Mouse (Mus musculus): ENCODE results near the gene Kank4. TPM values are rescaled to one million over a fixed set of nuclear protein-coding genes. Genes with fewer than 3 reads are reported as not detected.

The Kank4 gene
- polyA plus RNA-seq, 1 experiment from 2014 or later: 0.12 TPM

DNA sequence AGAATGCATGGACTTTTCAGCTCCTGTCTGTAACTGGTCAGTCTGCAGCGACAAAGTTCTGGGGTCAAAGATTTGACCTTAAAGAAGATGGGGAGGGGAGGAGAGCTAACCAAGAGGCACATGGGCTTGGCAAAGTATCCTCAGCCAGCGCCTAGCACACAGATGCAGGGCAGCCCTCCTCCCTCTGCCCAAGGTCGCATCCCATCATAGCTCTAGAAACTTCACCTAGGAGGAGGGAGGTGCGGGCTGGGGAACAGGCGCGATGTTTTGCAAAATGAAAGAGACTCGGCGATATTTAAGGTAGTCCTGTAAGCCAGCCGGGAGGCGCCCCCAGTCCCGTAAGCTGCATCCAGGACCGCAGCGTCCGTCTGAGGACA is 542 bp downstream of the Kank4 start:
- Histone ChIP-seq H3K4me2 (ENCODE audit: low read depth, low read length) (peak overlapping the region; percentile 64), H3K27ac (ENCODE audit: low read length) (no peak overlapping the region), H3K9me3 (replicated peaks; ENCODE audit: control insufficient read depth, low read length) (no peaks in the 10 kb centered on the region), H3K4me3 (ENCODE audit: low read depth, low read length) (peak overlapping the region; percentile 54), H3K27me3 (ENCODE audit: control insufficient read depth, insufficient read depth, low read depth, low read length) (peaks cover 29% of the 10 kb centered on the region), H3K4me1 (ENCODE audit: control insufficient read depth, low read depth, low read length) (no peaks in the 10 kb centered on the region), H3K9ac (ENCODE audit: low read depth, low read length) (no peak overlapping the region), H3K36me3 (ENCODE audit: control insufficient read depth, insufficient read depth) (no peaks in the 10 kb centered on the region)
- 6% methylated on average over 14 of the region's 14 CpGs for WGBS (ENCODE audit: insufficient replicate concordance)
- no peak for ATAC-seq (ENCODE audit: low read depth)

DNA sequence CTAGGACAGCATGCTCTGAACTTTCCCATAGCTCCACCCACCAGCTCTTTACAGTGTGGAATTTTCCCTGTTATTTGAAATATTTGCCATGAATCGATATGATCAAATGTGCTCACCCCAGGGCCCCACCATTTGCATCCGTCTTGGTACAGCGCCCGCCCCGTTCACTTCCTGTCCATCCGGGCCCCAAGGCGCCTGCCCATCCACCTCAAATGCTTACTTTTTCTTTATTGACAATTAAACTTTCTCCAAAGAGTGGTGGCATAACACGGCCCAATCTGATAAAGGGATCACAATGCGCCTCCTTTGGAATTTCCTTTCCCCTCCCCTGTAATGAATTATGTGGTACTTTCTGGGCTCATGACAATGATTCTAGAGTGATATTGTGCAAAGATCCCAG is 11.0 kb downstream of the Kank4 start:
- no peak for ATAC-seq (ENCODE audit: low read depth)
- H3K4me3 ChIP-seq (ENCODE audit: low read depth, low read length): no peak overlapping the region

DNA sequence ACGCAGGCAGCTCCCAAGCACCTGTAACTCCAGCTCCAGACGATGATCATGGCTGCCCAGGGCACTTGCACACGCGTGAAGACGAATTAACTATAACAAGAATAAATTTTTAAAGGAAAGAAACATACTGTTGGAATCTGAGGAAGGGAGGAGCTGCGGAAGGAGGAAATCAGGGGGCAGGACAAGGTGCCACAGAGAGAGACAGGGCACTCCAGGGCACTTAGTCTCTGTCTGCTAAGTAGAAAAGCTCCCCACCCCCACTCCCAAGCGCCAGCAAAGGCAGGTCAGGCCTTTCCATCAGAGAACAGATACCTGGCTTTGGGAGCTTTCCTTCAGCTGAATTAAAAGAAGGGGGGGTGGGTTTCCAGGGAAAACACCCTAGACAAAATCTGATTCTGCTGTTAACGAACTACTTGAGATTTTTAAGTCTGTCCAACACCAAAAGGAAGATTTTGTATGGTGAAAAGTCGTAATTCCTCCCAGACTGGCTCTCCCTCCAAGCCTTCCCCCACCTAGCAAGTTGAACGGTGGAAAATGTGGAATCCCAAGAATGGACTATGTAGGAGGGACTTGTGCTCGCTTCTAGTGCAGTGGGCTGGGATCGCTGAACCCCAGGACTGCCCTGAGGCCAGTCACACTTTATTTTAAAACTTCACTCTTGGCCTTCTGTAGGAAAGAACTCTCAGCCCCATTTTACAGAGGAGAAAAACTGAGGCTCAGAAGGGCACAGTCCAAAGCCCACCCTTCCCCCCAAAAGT is 11.9 kb downstream of the Kank4 start:
- no peaks in the 10 kb centered on the region for H3K4me1 ChIP-seq (ENCODE audit: control insufficient read depth, low read depth, low read length)
- 53% methylated on average over 12 of the region's 12 CpGs for WGBS (ENCODE audit: insufficient replicate concordance)
- no peak for ATAC-seq (ENCODE audit: low read depth)

More for the DNA sequence above, 11.0 kb downstream of the Kank4 start:
- Histone ChIP-seq H3K27me3 (ENCODE audit: control insufficient read depth, insufficient read depth, low read depth, low read length) (no peaks in the 10 kb centered on the region), H3K4me2 (ENCODE audit: low read depth, low read length) (no peak overlapping the region), H3K4me1 (ENCODE audit: control insufficient read depth, low read depth, low read length) (no peaks in the 10 kb centered on the region), H3K36me3 (ENCODE audit: control insufficient read depth, insufficient read depth) (no peaks in the 10 kb centered on the region), H3K9me3 (replicated peaks; ENCODE audit: control insufficient read depth, low read length) (no peaks in the 10 kb centered on the region), H3K9ac (ENCODE audit: low read depth, low read length) (no peak overlapping the region), H3K27ac (ENCODE audit: low read length) (no peak overlapping the region)
- WGBS (ENCODE audit: insufficient replicate concordance): 53% methylated on average over 9 of the region's 9 CpGs

DNA sequence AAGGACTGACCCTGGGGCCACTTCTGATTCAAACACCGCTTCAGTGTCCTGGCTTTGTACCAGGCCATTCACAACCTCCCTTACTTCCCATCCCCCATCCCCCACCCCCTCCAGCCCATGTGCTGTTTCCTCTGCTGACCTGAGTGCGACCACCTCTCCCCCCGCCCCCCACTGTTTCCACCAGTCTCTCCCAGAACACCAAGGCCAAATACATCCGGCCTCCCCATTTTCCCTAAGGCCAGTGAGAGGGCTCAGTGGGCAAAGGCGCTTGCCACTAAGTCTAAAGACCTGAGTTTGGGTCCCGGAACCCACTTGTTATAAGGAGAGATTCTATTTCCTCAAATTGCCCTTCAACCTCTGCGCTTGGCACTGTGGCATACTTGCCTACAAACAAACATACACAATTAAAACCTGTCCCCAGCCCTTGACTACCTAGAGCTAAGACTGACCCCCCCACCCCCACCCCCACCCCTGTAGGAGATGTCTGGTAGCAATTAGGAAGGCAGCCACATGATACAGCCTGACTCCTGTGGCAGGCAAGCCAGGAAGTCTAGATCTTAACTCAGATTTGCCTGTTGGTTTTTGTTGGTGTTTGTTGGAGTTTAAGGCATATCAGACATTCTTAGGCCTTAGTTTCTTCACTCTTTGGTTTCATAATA is 12.7 kb downstream of the Kank4 start:
- 54% methylated on average over 7 of the region's 7 CpGs for WGBS (ENCODE audit: insufficient replicate concordance)
- Histone ChIP-seq H3K9ac (ENCODE audit: low read depth, low read length) (no peak overlapping the region), H3K4me3 (ENCODE audit: low read depth, low read length) (no peak overlapping the region), H3K27ac (ENCODE audit: low read length) (no peak overlapping the region), H3K36me3 (ENCODE audit: control insufficient read depth, insufficient read depth) (no peaks in the 10 kb centered on the region), H3K4me2 (ENCODE audit: low read depth, low read length) (no peak overlapping the region), H3K9me3 (replicated peaks; ENCODE audit: control insufficient read depth, low read length) (no peaks in the 10 kb centered on the region), H3K4me1 (ENCODE audit: control insufficient read depth, low read depth, low read length) (no peaks in the 10 kb centered on the region), H3K27me3 (ENCODE audit: control insufficient read depth, insufficient read depth, low read depth, low read length) (no peaks in the 10 kb centered on the region)
- ATAC-seq (ENCODE audit: low read depth): no peak

More for the DNA sequence above, 11.9 kb downstream of the Kank4 start:
- Histone ChIP-seq H3K27me3 (ENCODE audit: control insufficient read depth, insufficient read depth, low read depth, low read length) (no peaks in the 10 kb centered on the region), H3K4me3 (ENCODE audit: low read depth, low read length) (no peak overlapping the region), H3K27ac (ENCODE audit: low read length) (no peak overlapping the region), H3K36me3 (ENCODE audit: control insufficient read depth, insufficient read depth) (no peaks in the 10 kb centered on the region), H3K4me2 (ENCODE audit: low read depth, low read length) (no peak overlapping the region), H3K9ac (ENCODE audit: low read depth, low read length) (no peak overlapping the region), H3K9me3 (replicated peaks; ENCODE audit: control insufficient read depth, low read length) (no peaks in the 10 kb centered on the region)

DNA sequence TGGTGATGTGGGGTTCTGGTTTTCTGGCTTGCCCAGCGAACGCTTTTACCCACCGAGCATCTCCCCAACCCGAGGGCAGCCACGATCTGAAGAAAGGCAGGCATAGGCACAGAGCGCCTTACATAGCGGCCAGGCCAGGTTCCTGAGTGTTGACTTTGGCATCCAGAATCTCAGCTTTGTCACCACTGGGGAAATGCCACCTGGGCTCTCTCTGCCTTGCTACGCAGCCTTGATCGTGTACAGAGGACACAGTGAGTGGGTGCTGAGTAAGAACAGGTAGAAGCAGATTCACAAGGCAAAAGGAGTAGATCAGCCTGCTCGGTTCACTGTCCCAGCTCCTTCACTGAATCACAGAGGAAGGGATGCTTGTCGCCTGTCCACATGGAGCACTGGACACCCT is 15.6 kb downstream of the Kank4 start:
- WGBS (ENCODE audit: insufficient replicate concordance): 67% methylated on average over 11 of the region's 11 CpGs
- H3K4me3 ChIP-seq (ENCODE audit: low read depth, low read length): no peak overlapping the region
- H3K9ac ChIP-seq (ENCODE audit: low read depth, low read length): no peak overlapping the region
- H3K4me2 ChIP-seq (ENCODE audit: low read depth, low read length): no peak overlapping the region
- no peaks in the 10 kb centered on the region for H3K27me3 ChIP-seq (ENCODE audit: control insufficient read depth, insufficient read depth, low read depth, low read length)
- ATAC-seq (ENCODE audit: low read depth): no peak
- no peak overlapping the region for H3K27ac ChIP-seq (ENCODE audit: low read length)
- no peaks in the 10 kb centered on the region for H3K9me3 ChIP-seq (replicated peaks; ENCODE audit: control insufficient read depth, low read length)
- no peaks in the 10 kb centered on the region for H3K36me3 ChIP-seq (ENCODE audit: control insufficient read depth, insufficient read depth)
- H3K4me1 ChIP-seq (ENCODE audit: control insufficient read depth, low read depth, low read length): no peaks in the 10 kb centered on the region

DNA sequence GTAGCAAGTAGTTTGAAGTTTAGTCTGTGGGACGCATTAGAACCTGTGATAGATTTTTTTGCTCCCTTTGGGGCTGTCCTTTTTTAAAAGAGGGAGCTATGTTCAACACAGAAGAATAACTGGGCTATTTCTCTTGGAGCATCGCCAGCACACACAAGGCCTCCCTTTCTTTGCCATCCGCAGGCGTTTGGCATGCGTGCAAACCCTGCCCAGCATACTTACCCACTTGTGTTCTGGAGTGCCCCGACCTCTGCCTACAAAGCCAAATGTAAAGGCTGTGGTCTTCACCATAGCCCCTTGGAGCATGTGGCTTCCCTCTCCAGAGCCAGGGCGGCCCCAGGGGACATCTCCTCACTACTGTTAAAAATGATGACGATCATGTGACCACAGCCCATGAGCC is 16.5 kb downstream of the Kank4 start:
- H3K27me3 ChIP-seq (ENCODE audit: control insufficient read depth, insufficient read depth, low read depth, low read length): no peaks in the 10 kb centered on the region
- H3K36me3 ChIP-seq (ENCODE audit: control insufficient read depth, insufficient read depth): no peaks in the 10 kb centered on the region
- WGBS (ENCODE audit: insufficient replicate concordance): 69% methylated on average over 8 of the region's 8 CpGs
- H3K9me3 ChIP-seq (replicated peaks; ENCODE audit: control insufficient read depth, low read length): no peaks in the 10 kb centered on the region
- H3K4me2 ChIP-seq (ENCODE audit: low read depth, low read length): no peak overlapping the region
- no peak overlapping the region for H3K9ac ChIP-seq (ENCODE audit: low read depth, low read length)
- no peak overlapping the region for H3K27ac ChIP-seq (ENCODE audit: low read length)
- no peak overlapping the region for H3K4me3 ChIP-seq (ENCODE audit: low read depth, low read length)
- no peak for ATAC-seq (ENCODE audit: low read depth)
- H3K4me1 ChIP-seq (ENCODE audit: control insufficient read depth, low read depth, low read length): no peaks in the 10 kb centered on the region

DNA sequence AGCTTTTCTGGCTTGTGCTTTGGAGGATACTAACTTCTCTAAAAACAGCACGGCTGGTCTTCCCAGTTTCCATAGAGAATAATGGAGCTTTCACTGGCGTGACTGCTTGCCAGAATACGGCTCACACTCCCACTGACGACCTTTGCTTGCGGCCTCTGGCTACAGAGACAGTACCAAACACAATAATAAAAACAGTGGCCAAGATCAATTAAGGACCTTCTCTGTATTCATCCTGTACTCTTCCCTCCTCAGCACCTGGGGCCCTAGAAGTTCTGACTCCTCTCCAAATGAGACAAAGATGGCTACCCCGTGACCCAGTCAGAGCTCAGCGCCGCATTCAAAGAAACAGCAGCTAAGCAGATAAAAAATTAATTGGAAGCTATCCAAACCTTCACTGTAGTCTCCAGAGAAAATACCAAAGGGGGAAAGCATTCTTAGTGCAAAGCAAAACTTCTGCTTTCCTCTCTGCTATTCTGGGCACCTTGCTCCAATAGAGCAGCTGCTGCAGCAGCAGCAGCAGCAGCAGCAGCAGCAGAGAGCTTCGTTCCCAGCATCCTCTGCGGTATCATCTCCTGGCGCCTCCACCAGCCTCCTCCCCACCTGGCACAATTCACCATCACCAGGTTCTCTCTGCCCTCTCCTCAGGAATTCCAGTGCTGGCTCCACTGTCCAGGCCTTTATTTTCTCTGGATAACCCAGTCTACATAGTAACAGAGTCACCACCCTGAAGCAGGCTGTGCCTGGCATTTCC is 20.6 kb downstream of the Kank4 start:
- Histone ChIP-seq H3K9ac (ENCODE audit: low read depth, low read length) (no peak overlapping the region), H3K36me3 (ENCODE audit: control insufficient read depth, insufficient read depth) (no peaks in the 10 kb centered on the region), H3K4me2 (ENCODE audit: low read depth, low read length) (no peak overlapping the region), H3K27me3 (ENCODE audit: control insufficient read depth, insufficient read depth, low read depth, low read length) (no peaks in the 10 kb centered on the region), H3K27ac (ENCODE audit: low read length) (no peak overlapping the region), H3K9me3 (replicated peaks; ENCODE audit: control insufficient read depth, low read length) (no peaks in the 10 kb centered on the region), H3K4me1 (ENCODE audit: control insufficient read depth, low read depth, low read length) (no peaks in the 10 kb centered on the region), H3K4me3 (ENCODE audit: low read depth, low read length) (no peak overlapping the region)
- WGBS (ENCODE audit: insufficient replicate concordance): 67% methylated on average over 11 of the region's 11 CpGs
- no peak for ATAC-seq (ENCODE audit: low read depth)

DNA sequence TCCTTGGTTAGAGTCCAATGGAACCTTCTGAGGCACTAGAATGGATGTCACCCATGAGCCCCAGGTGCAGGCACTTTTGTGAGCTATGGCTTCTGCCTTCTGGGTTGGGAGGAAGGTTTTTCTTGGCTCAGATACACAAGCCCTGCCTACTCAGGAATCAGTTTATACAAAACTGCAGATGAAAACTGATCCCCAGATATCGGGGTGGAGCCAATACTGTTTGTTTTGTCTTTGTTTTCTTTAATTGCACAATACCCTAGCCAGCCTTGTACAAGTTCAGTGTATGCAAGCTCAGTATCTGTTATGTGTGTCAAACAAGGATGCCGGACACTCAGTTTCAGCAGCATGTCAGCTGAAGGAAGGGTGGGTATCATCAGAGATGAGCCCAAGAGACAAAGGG is 22.1 kb downstream of the Kank4 start:
- no peak for ATAC-seq (ENCODE audit: low read depth)
- H3K27me3 ChIP-seq (ENCODE audit: control insufficient read depth, insufficient read depth, low read depth, low read length): no peaks in the 10 kb centered on the region

DNA sequence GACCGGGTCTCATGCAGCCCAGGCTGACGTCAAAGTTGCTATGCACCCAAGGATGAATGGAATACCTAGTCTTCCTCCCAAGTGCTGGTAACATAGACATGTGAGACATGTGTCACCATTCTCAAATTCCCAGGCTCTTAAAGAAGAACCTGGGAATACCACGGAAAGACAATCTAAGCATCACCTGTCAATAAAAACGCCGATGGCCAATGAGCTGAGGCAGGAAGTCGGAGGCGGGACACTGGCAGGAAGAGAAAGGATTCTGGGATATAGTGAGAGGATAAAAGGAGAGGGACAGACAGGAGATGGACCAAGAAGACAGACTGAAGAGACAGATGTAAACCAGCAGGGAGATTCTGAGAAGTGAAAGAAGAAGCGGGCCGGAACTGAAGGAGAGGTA is 23.9 kb downstream of the Kank4 start:
- Histone ChIP-seq H3K4me1 (ENCODE audit: control insufficient read depth, low read depth, low read length) (no peaks in the 10 kb centered on the region; the same call in 1 of the 2 replicates), H3K36me3 (ENCODE audit: control insufficient read depth, insufficient read depth) (no peaks in the 10 kb centered on the region), H3K4me2 (ENCODE audit: low read depth, low read length) (no peak overlapping the region), H3K4me3 (ENCODE audit: low read depth, low read length) (no peak overlapping the region), H3K9ac (ENCODE audit: low read depth, low read length) (no peak overlapping the region), H3K27ac (ENCODE audit: low read length) (no peak overlapping the region), H3K9me3 (replicated peaks; ENCODE audit: control insufficient read depth, low read length) (no peaks in the 10 kb centered on the region), H3K27me3 (ENCODE audit: control insufficient read depth, insufficient read depth, low read depth, low read length) (no peaks in the 10 kb centered on the region)
- WGBS (ENCODE audit: insufficient replicate concordance): 75% methylated on average over 9 of the region's 9 CpGs
- ATAC-seq (ENCODE audit: low read depth): no peak

More for the DNA sequence above, 22.1 kb downstream of the Kank4 start:
- no peak overlapping the region for H3K4me3 ChIP-seq (ENCODE audit: low read depth, low read length)
- no peaks in the 10 kb centered on the region; the same call in 1 of the 2 replicates for H3K4me1 ChIP-seq (ENCODE audit: control insufficient read depth, low read depth, low read length)
- no peak overlapping the region for H3K9ac ChIP-seq (ENCODE audit: low read depth, low read length)
- 47% methylated on average over 2 of the region's 2 CpGs for WGBS (ENCODE audit: insufficient replicate concordance)
- H3K4me2 ChIP-seq (ENCODE audit: low read depth, low read length): no peak overlapping the region
- H3K36me3 ChIP-seq (ENCODE audit: control insufficient read depth, insufficient read depth): no peaks in the 10 kb centered on the region
- no peaks in the 10 kb centered on the region for H3K9me3 ChIP-seq (replicated peaks; ENCODE audit: control insufficient read depth, low read length)
- no peak overlapping the region for H3K27ac ChIP-seq (ENCODE audit: low read length)

Data from liver, embryonic 16.5 days (tissue).